Mouse (Mus musculus): Measurements from ENCODE around the gene Bahcc1. TPM values are rescaled to one million over a fixed set of nuclear protein-coding genes. Genes with fewer than 3 reads are reported as not detected.

Bahcc1 gene
- polyA plus RNA-seq, 1 experiment: 7.6 TPM

GRCm38 (mm10) chr11:120239581-120239991, 6.8 kb downstream of the Bahcc1 start:
- WGBS: 33% methylated on average over 11 of the region's 11 CpGs

GRCm38 (mm10) chr11:120240206-120240605, 7.5 kb downstream of the Bahcc1 start:
- WGBS: 25% methylated on average over 10 of the region's 10 CpGs
- no peak for DNase-seq (ENCODE audit: low read depth, low spot score)

More at GRCm38 (mm10) chr11:120239581-120239991, 6.8 kb downstream of the Bahcc1 start:
- DNase-seq (ENCODE audit: low read depth, low spot score): no peak

GRCm38 (mm10) chr11:120240941-120241890, 8.5 kb downstream of the Bahcc1 start:
- WGBS: 41% methylated on average over 29 of the region's 29 CpGs
- no peak for DNase-seq (ENCODE audit: low read depth, low spot score)

GRCm38 (mm10) chr11:120241981-120242725, 9.4 kb downstream of the Bahcc1 start:
- no peak for DNase-seq (ENCODE audit: low read depth, low spot score)
- WGBS: 86% methylated on average over 6 of the region's 6 CpGs

- 43% methylated on average over 22 of the region's 22 CpGs for WGBS
- DNase-seq (ENCODE audit: low read depth, low spot score): no peak
These were observed 10.2 kb downstream of the Bahcc1 start for GRCm38 (mm10) chr11:120242726-120243530.

GRCm38 (mm10) chr11:120243531-120243820, 10.7 kb downstream of the Bahcc1 start:
- no peak for DNase-seq (ENCODE audit: low read depth, low spot score)
- WGBS: 78% methylated on average over 6 of the region's 6 CpGs

GRCm38 (mm10) chr11:120248160-120248793, 15.5 kb downstream of the Bahcc1 start:
- 84% methylated on average over 10 of the region's 10 CpGs for WGBS
- DNase-seq (ENCODE audit: low read depth, low spot score): no peak

GRCm38 (mm10) chr11:120248899-120249298, 16.2 kb downstream of the Bahcc1 start:
- 89% methylated on average over 6 of the region's 6 CpGs for WGBS
- DNase-seq (ENCODE audit: low read depth, low spot score): no peak

- 84% methylated on average over 18 of the region's 18 CpGs for WGBS
These were observed 18.5 kb downstream of the Bahcc1 start for GRCm38 (mm10) chr11:120250991-120251949.

GRCm38 (mm10) chr11:120251950-120252308, 19.2 kb downstream of the Bahcc1 start:
- DNase-seq (ENCODE audit: low read depth, low spot score): no peak
- 81% methylated on average over 6 of the region's 6 CpGs for WGBS

More at GRCm38 (mm10) chr11:120250991-120251949, 18.5 kb downstream of the Bahcc1 start:
- DNase-seq (ENCODE audit: low read depth, low spot score): no peak

- no peak for DNase-seq (ENCODE audit: low read depth, low spot score)
- 62% methylated on average over 5 of the region's 5 CpGs for WGBS
These were observed 19.7 kb downstream of the Bahcc1 start for GRCm38 (mm10) chr11:120252398-120252797.

GRCm38 (mm10) chr11:120252843-120253645, 20.3 kb downstream of the Bahcc1 start:
- no peak for DNase-seq (ENCODE audit: low read depth, low spot score)
- WGBS: 51% methylated on average over 12 of the region's 12 CpGs

- no peak for DNase-seq (ENCODE audit: low read depth, low spot score)
- WGBS: 90% methylated on average over 13 of the region's 13 CpGs
These were observed 21.0 kb downstream of the Bahcc1 start for GRCm38 (mm10) chr11:120253646-120254315.

- DNase-seq (ENCODE audit: low read depth, low spot score): no peak
- 80% methylated on average over 11 of the region's 11 CpGs for WGBS
These were observed 21.7 kb downstream of the Bahcc1 start for GRCm38 (mm10) chr11:120254420-120254819.

- WGBS: 16% methylated on average over 6 of the region's 6 CpGs
- no peak for DNase-seq (ENCODE audit: low read depth, low spot score)
These were observed 22.3 kb downstream of the Bahcc1 start for GRCm38 (mm10) chr11:120255038-120255437.

- 71% methylated on average over 8 of the region's 8 CpGs for WGBS
- no peak for DNase-seq (ENCODE audit: low read depth, low spot score)
These were observed 22.8 kb downstream of the Bahcc1 start for GRCm38 (mm10) chr11:120255499-120255898.

GRCm38 (mm10) chr11:120256108-120256507, 23.4 kb downstream of the Bahcc1 start:
- DNase-seq (ENCODE audit: low read depth, low spot score): no peak
- 85% methylated on average over 5 of the region's 5 CpGs for WGBS

All from large intestine, adult 2 months (tissue).